Mouse (Mus musculus): Measurements from ENCODE around the gene Ormdl3. TPM values are rescaled to one million over a fixed set of nuclear protein-coding genes. Genes with fewer than 3 reads are reported as not detected.
A peak's percentile ranks its signal among the peaks of the same experiment; 100 is the strongest.

The Ormdl3 gene
- total RNA-seq, 2 experiments from 2014 or later = 46.5 to 47.8 TPM

GRCm38 (mm10) chr11:98590548-98591445 lies 3.6 kb upstream of the Ormdl3 start:
- no peak for DNase-seq (ENCODE audit: low spot score in 2 of 2)
- intact Hi-C loops (cut with DNase I) = no loop called here

- intact Hi-C loops (cut with DNase I) = no loop called here
- no peak for DNase-seq (ENCODE audit: low spot score in 2 of 2)
Observed at GRCm38 (mm10) chr11:98589306-98589705, 2.1 kb upstream of the Ormdl3 start.

GRCm38 (mm10) chr11:98588833-98589281 lies 1.7 kb upstream of the Ormdl3 start:
- no peak for DNase-seq (ENCODE audit: low spot score in 2 of 2)
- intact Hi-C loops (cut with DNase I) = no loop called here

- intact Hi-C loops (cut with DNase I) = no loop called here
Observed at GRCm38 (mm10) chr11:98587684-98588546, 747 bp upstream of the Ormdl3 start.

GRCm38 (mm10) chr11:98586087-98586891 lies 879 bp downstream of the Ormdl3 start:
- intact Hi-C loops (cut with DNase I) = no loop called here
- peak in 1 of 2 experiments; percentile 44 for DNase-seq (ENCODE audit: low spot score in 2 of 2)

More at GRCm38 (mm10) chr11:98587684-98588546, 747 bp upstream of the Ormdl3 start:
- DNase-seq (ENCODE audit: low spot score in 2 of 2) = peak; percentile 32 to 54

GRCm38 (mm10) chr11:98584629-98585177 lies 2.5 kb downstream of the Ormdl3 start:
- intact Hi-C loops (cut with DNase I) = no loop called here
- DNase-seq (ENCODE audit: low spot score in 2 of 2) = no peak

GRCm38 (mm10) chr11:98584146-98584545 lies 3.0 kb downstream of the Ormdl3 start:
- no peak for DNase-seq (ENCODE audit: low spot score in 2 of 2)
- intact Hi-C loops (cut with DNase I) = no loop called here

GRCm38 (mm10) chr11:98583571-98583970 lies 3.6 kb downstream of the Ormdl3 start:
- intact Hi-C loops (cut with DNase I) = no loop called here
- DNase-seq (ENCODE audit: low spot score in 2 of 2) = no peak

- DNase-seq (ENCODE audit: low spot score in 2 of 2) = no peak
- intact Hi-C loops (cut with DNase I) = no loop called here
Observed at GRCm38 (mm10) chr11:98583265-98583552, 4.0 kb downstream of the Ormdl3 start.

GRCm38 (mm10) chr11:98582551-98583264 lies 4.5 kb downstream of the Ormdl3 start:
- DNase-seq (ENCODE audit: low spot score in 2 of 2) = no peak
- intact Hi-C loops (cut with DNase I) = no loop called here

GRCm38 (mm10) chr11:98582030-98582388 lies 5.2 kb downstream of the Ormdl3 start:
- intact Hi-C loops (cut with DNase I) = no loop called here

GRCm38 (mm10) chr11:98581286-98582029 lies 5.7 kb downstream of the Ormdl3 start:
- no peak for DNase-seq (ENCODE audit: low spot score in 2 of 2)
- intact Hi-C loops (cut with DNase I) = no loop called here

More at GRCm38 (mm10) chr11:98582030-98582388, 5.2 kb downstream of the Ormdl3 start:
- DNase-seq (ENCODE audit: low spot score in 2 of 2) = no peak

GRCm38 (mm10) chr11:98580301-98581121 lies 6.7 kb downstream of the Ormdl3 start:
- DNase-seq (ENCODE audit: low spot score in 2 of 2) = no peak
- intact Hi-C loops (cut with DNase I) = no loop called here

GRCm38 (mm10) chr11:98577776-98578175 lies 9.4 kb downstream of the Ormdl3 start:
- intact Hi-C loops (cut with DNase I) = no loop called here
- no peak for DNase-seq (ENCODE audit: low spot score in 2 of 2)

GRCm38 (mm10) chr11:98569461-98569860 lies 17.7 kb downstream of the Ormdl3 start:
- DNase-seq (ENCODE audit: low spot score in 2 of 2) = no peak
- intact Hi-C loops (cut with DNase I) = no loop called here

- intact Hi-C loops (cut with DNase I) = no loop called here
- DNase-seq (ENCODE audit: low spot score in 2 of 2) = no peak
Observed at GRCm38 (mm10) chr11:98568326-98568725, 18.8 kb downstream of the Ormdl3 start.

- no peak for DNase-seq (ENCODE audit: low spot score in 2 of 2)
- intact Hi-C loops (cut with DNase I) = no loop called here
Observed at GRCm38 (mm10) chr11:98563921-98564414, 23.2 kb downstream of the Ormdl3 start.
